Comparison of ENCODE assay signal across 16 mouse cellular contexts in the genomic region with DNA sequence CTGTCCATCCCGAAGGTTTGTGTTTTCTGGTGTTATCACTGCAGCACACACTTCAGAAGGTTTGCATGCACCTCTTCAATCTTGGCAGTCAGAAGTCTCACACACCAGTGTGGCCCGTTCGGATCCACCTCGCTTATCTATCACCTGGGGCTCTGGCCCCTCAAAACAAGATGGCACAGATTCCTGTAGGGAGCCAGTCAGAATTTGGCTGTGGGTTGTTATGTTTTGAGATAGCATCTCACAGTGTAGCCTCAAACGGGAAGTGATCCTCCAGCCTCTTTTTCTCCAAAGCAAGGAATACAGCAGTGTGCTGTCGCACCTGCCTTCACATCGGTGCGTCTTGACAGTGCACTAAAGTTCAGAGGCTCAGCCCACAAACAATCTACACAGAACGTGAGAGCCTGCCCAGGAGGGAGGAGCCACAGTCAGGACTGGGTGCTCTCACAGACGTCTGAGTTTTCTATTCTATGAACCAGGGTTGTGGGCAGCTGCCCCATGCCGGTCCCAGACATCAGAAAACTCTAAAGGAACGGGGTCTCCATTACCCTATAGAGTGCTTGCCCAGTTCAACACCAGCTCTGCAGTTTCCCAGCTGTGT.
A peak's percentile ranks its signal among the peaks of the same experiment; 100 is the strongest.
DNase-seq lines count a peak whose midpoint lies in the region; ATAC-seq lines count a peak whose summit lies in the region.
"Had no signal": no experiment of that assay in that cellular context is flagged by ENCODE, and none has a peak within 500 bp of the region (broad histone marks: within the 10 kb centered on the region; RNA-seq: fewer than 3 reads in every experiment).

No protein-coding gene starts in this region.

- no peak overlapping the region for H3K4me3 ChIP-seq in heart, embryonic 15.5 days
- H3K4me3 ChIP-seq in heart, embryonic 11.5 days (ENCODE audit: low read depth, low read length): no peak overlapping the region
- H3K4me3 ChIP-seq in forebrain, embryonic 16.5 days (replicated peaks; ENCODE audit: low read length): no peak overlapping the region
- H3K4me3 ChIP-seq: gastrocnemius, adult 2 months; heart, embryonic 12.5 days; midbrain, embryonic 15.5 days; myocyte; neural tube, embryonic 15.5 days had no signal

- no peaks in the 10 kb centered on the region for H3K36me3 ChIP-seq in heart, embryonic 15.5 days
- H3K36me3 ChIP-seq in heart, embryonic 11.5 days (ENCODE audit: control insufficient read depth, insufficient read depth, low read length): no peaks in the 10 kb centered on the region
- H3K36me3 ChIP-seq in forebrain, embryonic 16.5 days (ENCODE audit: control insufficient read depth, insufficient read depth): no peaks in the 10 kb centered on the region
- H3K36me3 ChIP-seq: heart, embryonic 12.5 days; midbrain, embryonic 15.5 days had no signal

- 60% methylated on average over 12 of the region's 12 CpGs for WGBS in heart, embryonic 15.5 days
- WGBS in heart, embryonic 11.5 days (ENCODE audit: insufficient replicate concordance): 64% methylated on average over 12 of the region's 12 CpGs
- 90% methylated on average over 12 of the region's 12 CpGs for WGBS in forebrain, embryonic 16.5 days

- no peak overlapping the region for H3K4me2 ChIP-seq in heart, embryonic 15.5 days
- H3K4me2 ChIP-seq in heart, embryonic 11.5 days: no peak overlapping the region
- no peak overlapping the region for H3K4me2 ChIP-seq in forebrain, embryonic 16.5 days (ENCODE audit: low read length)
- H3K4me2 ChIP-seq: heart, embryonic 12.5 days; hindbrain, embryonic 14.5 days; midbrain, embryonic 15.5 days; neural tube, embryonic 15.5 days had no signal

- H3K27ac ChIP-seq in heart, embryonic 15.5 days: no peak overlapping the region
- H3K27ac ChIP-seq in heart, embryonic 11.5 days (ENCODE audit: low read depth, low read length): no peak overlapping the region
- no peak overlapping the region for H3K27ac ChIP-seq in forebrain, embryonic 16.5 days (ENCODE audit: low read length)
- H3K27ac ChIP-seq: gastrocnemius, adult 2 months; hindbrain, embryonic 14.5 days; midbrain, embryonic 15.5 days; neural tube, embryonic 15.5 days had no signal

- H3K9ac ChIP-seq in heart, embryonic 15.5 days: no peak overlapping the region
- H3K9ac ChIP-seq in heart, embryonic 11.5 days (ENCODE audit: low read depth, low read length): no peak overlapping the region
- no peak overlapping the region for H3K9ac ChIP-seq in forebrain, embryonic 16.5 days (replicated peaks; ENCODE audit: low read depth, low read length)
- H3K9ac ChIP-seq: heart, embryonic 12.5 days; hindbrain, embryonic 14.5 days; midbrain, embryonic 15.5 days; neural tube, embryonic 15.5 days had no signal

- H3K27me3 ChIP-seq in heart, embryonic 15.5 days: peaks cover 38% of the 10 kb centered on the region
- H3K27me3 ChIP-seq in heart, embryonic 11.5 days (ENCODE audit: control insufficient read depth, insufficient read depth, low read length): peaks cover 36% of the 10 kb centered on the region
- H3K27me3 ChIP-seq in forebrain, embryonic 16.5 days (replicated peaks; ENCODE audit: control insufficient read depth, insufficient read depth, low read length): no peaks in the 10 kb centered on the region
- H3K27me3 ChIP-seq: midbrain, embryonic 15.5 days; neural tube, embryonic 15.5 days had no signal

- DNase-seq in thymus, postnatal 4 days: peak; percentile 25
- DNase-seq in thymus, adult 18-20 months: no peak
- DNase-seq in adrenal gland, postnatal 14 days: no peak
- no peak for DNase-seq in kidney, postnatal 14 days
- DNase-seq: adrenal gland, adult 2 months; gastrocnemius, adult 2 months; lung, adult 2 months had no signal

- no peaks in the 10 kb centered on the region for H3K9me3 ChIP-seq in heart, embryonic 15.5 days (replicated peaks)
- no peaks in the 10 kb centered on the region for H3K9me3 ChIP-seq in heart, embryonic 11.5 days (replicated peaks; ENCODE audit: control insufficient read depth, low read length)
- no peaks in the 10 kb centered on the region for H3K9me3 ChIP-seq in forebrain, embryonic 16.5 days (ENCODE audit: control insufficient read depth, low read length)
- H3K9me3 ChIP-seq: heart, embryonic 12.5 days; midbrain, embryonic 15.5 days; neural tube, embryonic 15.5 days had no signal

- H3K4me1 ChIP-seq in heart, embryonic 15.5 days (replicated peaks): peaks cover 8% of the 10 kb centered on the region; the same call in 1 of the 2 replicates
- no peaks in the 10 kb centered on the region for H3K4me1 ChIP-seq in heart, embryonic 11.5 days (ENCODE audit: control insufficient read depth, insufficient read depth, low read length)
- H3K4me1 ChIP-seq in forebrain, embryonic 16.5 days (replicated peaks; ENCODE audit: control insufficient read depth, insufficient read depth, low read length): peaks cover 2% of the 10 kb centered on the region; the same call in 1 of the 2 replicates

- ATAC-seq in heart, embryonic 15.5 days (replicated peaks; ENCODE audit: insufficient number of reproducible peaks, insufficient read depth, low FRiP score, low read depth): peak; percentile 24; the same call in 1 of the 2 replicates
- ATAC-seq in heart, embryonic 11.5 days (replicated peaks; ENCODE audit: insufficient number of reproducible peaks, low FRiP score, low TSS enrichment): no peak
- peak; percentile 36 for ATAC-seq in granulocyte monocyte progenitor cell, adult 5-6 weeks (replicated peaks; ENCODE audit: poor library complexity, severe bottlenecking)
- ATAC-seq in forebrain, embryonic 16.5 days: no peak
- ATAC-seq: midbrain, embryonic 15.5 days had no signal

Comparison
In these comparisons a context has a peak if more than half of its experiments do, and no peak if none do; other contexts are left out.
1. ATAC-seq: peak in heart, embryonic 15.5 days (single experiment) and granulocyte monocyte progenitor cell, adult 5-6 weeks (single experiment); none in heart, embryonic 11.5 days (single experiment) and forebrain, embryonic 16.5 days (single experiment).